Mouse (Mus musculus) heart, embryonic 15.5 days (tissue): ENCODE data around the gene Cd4. TPM values are rescaled to one million over a fixed set of nuclear protein-coding genes. Genes with fewer than 3 reads are reported as not detected.

Source experiments
- ATAC-seq: fragments of 200-750 bp; cut with Nextera tagmentation; replicated peaks from 2 replicates; pipeline ENCODE4 v1.8.0; 2017; ENCODE audit warnings: low read depth, moderate TSS enrichment; ENCODE audit not compliant: insufficient number of reproducible peaks, insufficient read depth, low FRiP score
- H3K27ac ChIP-seq: fragments of 300-500 bp; sonication (generic); 2 replicates; pipeline ENCODE4 v1.5.1; 2015; ENCODE audit warnings: mild to moderate bottlenecking, inconsistent platforms
- H3K27me3 ChIP-seq: fragments of 300-500 bp; sonication (generic); 2 replicates; pipeline ENCODE4 v1.6.1; 2015; ENCODE audit warnings: inconsistent platforms
- H3K36me3 ChIP-seq: fragments of 300-500 bp; sonication (generic); 2 replicates; pipeline ENCODE4 v1.6.1; 2015; ENCODE audit warnings: mild to moderate bottlenecking, inconsistent platforms
- H3K4me1 ChIP-seq: fragments of 300-500 bp; sonication (generic); replicated peaks from 2 replicates; pipeline ENCODE4 v1.6.1; 2015; ENCODE audit warnings: inconsistent platforms
- H3K4me2 ChIP-seq: fragments of 300-500 bp; sonication (generic); 2 replicates; pipeline ENCODE4 v1.6.1; 2015; ENCODE audit warnings: inconsistent platforms, mild to moderate bottlenecking, moderate library complexity
- H3K4me3 ChIP-seq: fragments of 300-500 bp; sonication (generic); 2 replicates; pipeline ENCODE4 v1.5.1; 2015; ENCODE audit warnings: mild to moderate bottlenecking, inconsistent platforms
- H3K9ac ChIP-seq: fragments of 300-500 bp; sonication (generic); 2 replicates; pipeline ENCODE4 v1.6.1; 2015; ENCODE audit warnings: mild to moderate bottlenecking, inconsistent platforms
- H3K9me3 ChIP-seq: fragments of 300-500 bp; sonication (generic); replicated peaks from 2 replicates; pipeline ENCODE4 v1.6.1; 2016; ENCODE audit warnings: inconsistent platforms
- WGBS: fragments of 180-500 bp; shearing (Covaris S2); methylation state at CpG from one replicate; pipeline ENCODE4 v1.1.7; 2015; ENCODE audit warnings: mixed read lengths; 5-methylcytosine and 5-hydroxymethylcytosine counted together
- polyA plus RNA-seq: library from polyadenylated mRNA; unstranded; fragments of >200 nt; fragmentation: Nextera tagmentation; extraction: Ambion mirVana; gene quantifications from 2 replicates; pipeline ENCODE4 v1.2.1, GENCODE M21; 2015

The Cd4 gene
- polyA plus RNA-seq, 1 experiment from 2014 or later: 0.05 TPM

DNA sequence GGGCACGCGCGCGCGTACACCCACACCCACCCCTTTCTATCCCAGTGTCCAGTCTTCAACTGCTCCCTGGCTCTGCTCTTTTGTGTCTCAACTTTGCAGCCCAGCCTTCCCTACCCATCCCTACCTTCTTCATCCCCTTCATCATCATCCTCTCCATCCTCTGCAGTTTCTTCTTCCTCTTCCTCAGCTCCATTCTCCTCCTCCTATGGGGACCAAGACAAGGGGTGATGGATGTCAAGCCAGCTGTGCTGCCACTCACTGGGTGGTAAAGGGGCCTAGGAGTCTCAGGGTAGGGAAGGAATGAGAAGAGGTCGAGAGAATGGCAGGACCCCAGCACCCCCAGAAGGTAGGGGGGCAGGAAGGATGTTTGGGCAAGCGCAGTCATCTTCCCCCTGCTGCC, 26.5 kb upstream of the Cd4 start:
- no peaks in the 10 kb centered on the region for H3K9me3 ChIP-seq
- H3K4me1 ChIP-seq: peaks cover 66% of the 10 kb centered on the region
- peak overlapping the region; percentile 86; the same call in 1 of the 2 replicates for H3K4me2 ChIP-seq
- ATAC-seq: no peak
- H3K4me3 ChIP-seq: 0 out of 2 replicates have a peak overlapping the region, but pooled peaks have one; percentile 96
- H3K27ac ChIP-seq: 0 out of 2 replicates have a peak overlapping the region, but pooled peaks have one; percentile 100
- 0 out of 2 replicates have a peak overlapping the region, but pooled peaks have one; percentile 100 for H3K9ac ChIP-seq
- WGBS: 89% methylated on average over 7 of the region's 7 CpGs
- peaks cover 21% of the 10 kb centered on the region for H3K36me3 ChIP-seq
- peaks cover 11% of the 10 kb centered on the region for H3K27me3 ChIP-seq

DNA sequence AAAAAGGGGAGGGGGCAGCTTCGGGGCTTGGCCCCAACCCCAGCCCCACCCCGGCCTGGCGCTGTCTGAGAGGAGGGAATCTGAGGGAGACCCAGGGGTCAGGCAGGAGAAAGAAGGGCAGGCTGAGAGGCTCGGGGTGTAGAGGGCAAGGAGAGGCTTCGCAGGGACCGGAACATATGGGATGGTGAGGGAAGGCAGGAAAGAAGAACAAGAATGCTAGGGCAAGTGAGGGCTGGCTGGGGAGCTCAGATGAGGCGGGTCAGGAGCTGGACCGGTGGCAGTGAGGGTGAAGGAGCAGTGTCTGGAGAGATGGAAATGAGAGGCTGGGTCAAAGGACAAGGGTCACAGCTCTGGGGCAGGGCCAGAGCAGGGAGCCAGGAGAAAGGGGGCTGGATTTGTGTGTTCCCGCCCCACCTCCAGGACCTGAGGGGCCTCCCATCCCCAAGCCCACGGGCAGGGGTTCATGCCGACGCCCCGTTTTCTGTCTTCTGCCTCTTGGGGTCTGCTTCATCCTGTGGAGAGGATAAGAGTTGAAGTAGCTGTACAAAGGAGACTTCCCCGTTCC, 25.8 kb upstream of the Cd4 start:
- peaks cover 21% of the 10 kb centered on the region for H3K36me3 ChIP-seq
- 82% methylated on average over 14 of the region's 14 CpGs for WGBS
- no peak overlapping the region for H3K9ac ChIP-seq
- H3K4me1 ChIP-seq: peaks cover 61% of the 10 kb centered on the region
- H3K27me3 ChIP-seq: peaks cover 12% of the 10 kb centered on the region
- H3K27ac ChIP-seq: peak overlapping the region; percentile 28
- no peak for ATAC-seq
- H3K4me2 ChIP-seq: no peak overlapping the region
- H3K4me3 ChIP-seq: no peak overlapping the region
- H3K9me3 ChIP-seq: no peaks in the 10 kb centered on the region

- peaks cover 55% of the 10 kb centered on the region for H3K4me1 ChIP-seq
- H3K36me3 ChIP-seq: peaks cover 21% of the 10 kb centered on the region
- H3K4me2 ChIP-seq: no peak overlapping the region
- 52% methylated on average over 6 of the region's 6 CpGs for WGBS
- ATAC-seq: no peak
- H3K9me3 ChIP-seq: no peaks in the 10 kb centered on the region
- 0 out of 2 replicates have a peak overlapping the region, but pooled peaks have one; percentile 28 for H3K27ac ChIP-seq
- H3K27me3 ChIP-seq: peaks cover 12% of the 10 kb centered on the region
- H3K9ac ChIP-seq: no peak overlapping the region
- H3K4me3 ChIP-seq: no peak overlapping the region
Observed at GRCm38 (mm10) chr6:124913214-124913613, 25.2 kb upstream of the Cd4 start.

GRCm38 (mm10) chr6:124911533-124912218, 23.7 kb upstream of the Cd4 start, which contains the start of gene Lag3:
TSS of gene Lag3 (minus strand) at chr6:124911705.
- H3K27ac ChIP-seq: no peak within 1 kb of the TSS
- no peak for ATAC-seq
- H3K27me3 ChIP-seq: peaks cover 12% of the 10 kb centered on the region
- peaks cover 52% of the 10 kb centered on the region for H3K4me1 ChIP-seq
- H3K9me3 ChIP-seq: no peaks in the 10 kb centered on the region
- H3K4me2 ChIP-seq: peak within 1 kb of the TSS; percentile 27; the same call in 1 of the 2 replicates
- 16% methylated on average over 12 of the region's 13 CpGs for WGBS
- no peak within 1 kb of the TSS for H3K9ac ChIP-seq
- no peak within 1 kb of the TSS for H3K4me3 ChIP-seq
- H3K36me3 ChIP-seq: peaks cover 21% of the 10 kb centered on the region

- Histone ChIP-seq H3K4me1 (peaks cover 41% of the 10 kb centered on the region), H3K36me3 (peaks cover 18% of the 10 kb centered on the region), H3K27me3 (peaks cover 12% of the 10 kb centered on the region), H3K4me2 (peak overlapping the region; percentile 55), H3K9me3 (no peaks in the 10 kb centered on the region), H3K9ac (peak overlapping the region; percentile 40), H3K4me3 (peak overlapping the region; percentile 20; the same call in 1 of the 2 replicates), H3K27ac (no peak overlapping the region)
- no peak for ATAC-seq
- WGBS: 10% methylated on average over 32 of the region's 32 CpGs
Observed at GRCm38 (mm10) chr6:124910032-124910431, 22.0 kb upstream of the Cd4 start.

- ATAC-seq: no peak
- Histone ChIP-seq H3K4me3 (no peak overlapping the region), H3K27me3 (peaks cover 12% of the 10 kb centered on the region), H3K4me2 (no peak overlapping the region), H3K9me3 (no peaks in the 10 kb centered on the region), H3K27ac (no peak overlapping the region), H3K36me3 (no peaks in the 10 kb centered on the region), H3K4me1 (peaks cover 32% of the 10 kb centered on the region), H3K9ac (no peak overlapping the region)
- 77% methylated on average over 1 of the region's 1 CpGs for WGBS
Observed at GRCm38 (mm10) chr6:124907767-124908166, 19.7 kb upstream of the Cd4 start.

DNA sequence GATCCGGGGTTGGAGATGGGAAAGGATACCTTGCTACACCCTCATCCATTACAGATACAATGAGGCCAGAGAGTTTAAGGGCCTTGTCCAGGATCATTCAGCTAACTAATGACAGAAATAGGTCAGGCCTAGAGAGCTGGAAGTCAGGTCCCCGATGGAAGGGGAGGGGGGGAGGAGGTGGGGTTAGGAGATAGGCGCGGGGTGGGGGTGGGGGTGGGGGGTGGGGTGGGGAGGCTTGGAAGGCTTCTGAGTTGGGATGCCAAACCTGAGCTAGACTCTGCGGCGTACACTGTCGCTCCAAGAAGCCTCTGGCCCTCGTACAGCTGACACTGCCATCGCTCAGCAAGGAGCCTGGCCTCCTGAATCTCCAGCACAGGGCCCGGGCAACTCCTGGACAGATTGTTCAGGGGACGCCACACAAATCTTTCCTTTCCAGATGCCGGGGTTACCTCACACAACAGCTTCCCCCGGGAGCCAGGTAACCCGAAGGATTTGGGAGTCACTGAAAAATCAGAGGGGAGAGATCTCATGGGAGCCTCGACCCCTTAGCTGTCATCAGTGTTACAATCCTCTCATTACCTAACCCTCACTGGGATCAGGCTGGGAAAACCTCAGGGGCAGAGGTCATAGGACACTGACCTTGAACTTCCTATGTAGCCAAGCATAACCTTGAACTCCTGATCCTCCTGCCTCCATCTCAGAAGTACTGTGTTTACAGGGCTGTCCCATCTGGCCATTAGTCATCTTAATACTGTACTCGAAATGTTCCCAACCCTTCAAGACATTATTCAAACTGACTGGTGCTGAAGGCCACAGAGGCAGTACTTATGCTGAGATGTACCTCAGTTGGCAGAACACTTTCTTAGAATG, 17.2 kb upstream of the Cd4 start:
- H3K4me1 ChIP-seq: peaks cover 18% of the 10 kb centered on the region
- H3K36me3 ChIP-seq: no peaks in the 10 kb centered on the region
- peak overlapping the region; percentile 99 for H3K27ac ChIP-seq
- peak overlapping the region; percentile 57 for H3K4me3 ChIP-seq
- 51% methylated on average over 13 of the region's 16 CpGs for WGBS
- H3K4me2 ChIP-seq: peak overlapping the region; percentile 78
- peak overlapping the region; percentile 58; the same call in 1 of the 2 replicates for H3K9ac ChIP-seq
- no peaks in the 10 kb centered on the region for H3K9me3 ChIP-seq
- no peak for ATAC-seq
- peaks cover 8% of the 10 kb centered on the region for H3K27me3 ChIP-seq

- peak overlapping the region; percentile 99 for H3K27ac ChIP-seq
- 8% methylated on average over 24 of the region's 24 CpGs for WGBS
- H3K4me2 ChIP-seq: peak overlapping the region; percentile 78
- H3K9ac ChIP-seq: peak overlapping the region; percentile 58
- H3K4me3 ChIP-seq: peak overlapping the region; percentile 57
- H3K4me1 ChIP-seq: peaks cover 11% of the 10 kb centered on the region
- H3K27me3 ChIP-seq: no peaks in the 10 kb centered on the region
- peak; percentile 83 for ATAC-seq
- no peaks in the 10 kb centered on the region for H3K36me3 ChIP-seq
- no peaks in the 10 kb centered on the region for H3K9me3 ChIP-seq
Observed at GRCm38 (mm10) chr6:124904161-124904981, 16.4 kb upstream of the Cd4 start.

GRCm38 (mm10) chr6:124903580-124904151, 15.6 kb upstream of the Cd4 start:
- Histone ChIP-seq H3K4me3 (peak overlapping the region; percentile 57), H3K27ac (peak overlapping the region; percentile 99), H3K4me1 (peaks cover 11% of the 10 kb centered on the region), H3K4me2 (peak overlapping the region; percentile 78), H3K9me3 (no peaks in the 10 kb centered on the region), H3K27me3 (no peaks in the 10 kb centered on the region), H3K36me3 (no peaks in the 10 kb centered on the region), H3K9ac (peak overlapping the region; percentile 58)
- WGBS: under 1% methylated on average over 23 of the region's 23 CpGs
- ATAC-seq: peak; percentile 83

GRCm38 (mm10) chr6:124901851-124902250, 13.8 kb upstream of the Cd4 start:
- Histone ChIP-seq H3K36me3 (no peaks in the 10 kb centered on the region), H3K4me2 (no peak overlapping the region), H3K9me3 (no peaks in the 10 kb centered on the region), H3K27ac (no peak overlapping the region), H3K9ac (no peak overlapping the region), H3K4me1 (peaks cover 11% of the 10 kb centered on the region), H3K4me3 (no peak overlapping the region), H3K27me3 (no peaks in the 10 kb centered on the region)
- ATAC-seq: no peak
